Mouse (Mus musculus): ENCODE measurements around the gene Mettl3. TPM values are rescaled to one million over a fixed set of nuclear protein-coding genes. Genes with fewer than 3 reads are reported as not detected.

Gene Mettl3
- polyA plus RNA-seq (2015; fragmentation: Nextera tagmentation; extraction: Ambion mirVana): 27.9 and 28.2 TPM in 2 replicates

DNA sequence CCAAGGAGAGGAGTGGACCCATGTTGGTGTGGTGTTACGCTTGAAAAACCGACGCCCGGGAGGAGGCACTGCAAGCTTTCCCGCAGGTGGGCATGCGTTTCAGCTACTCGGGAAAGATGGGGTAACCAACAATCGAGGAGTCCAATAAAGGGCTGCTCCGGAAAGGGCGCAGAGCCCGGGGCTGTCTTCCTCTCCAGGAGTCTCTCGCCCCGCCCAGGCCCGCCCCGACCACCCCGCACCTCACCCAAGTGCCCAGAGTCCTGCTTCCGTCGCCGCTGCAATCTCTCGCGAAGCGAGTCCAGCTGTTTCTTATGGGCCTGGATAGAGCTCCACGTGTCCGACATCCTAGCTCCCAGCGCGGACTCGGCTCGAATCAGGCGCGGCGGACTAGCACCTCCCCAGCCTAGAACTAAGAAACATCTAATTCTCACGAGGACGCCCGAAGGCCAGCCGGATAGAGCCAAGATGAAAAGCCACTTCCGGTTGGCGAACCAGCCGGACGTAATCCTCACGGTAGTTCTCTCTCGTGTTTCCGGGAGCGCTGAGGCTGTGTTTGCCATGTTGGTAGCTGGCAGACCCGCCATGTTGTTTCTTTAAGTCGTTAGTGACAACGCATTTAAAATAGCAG is at the start of gene Mettl3:
Gene Mettl3 (minus strand): TSS at position 485 of the 628 bp plus-strand sequence.
- H3K27me3 ChIP-seq (replicated peaks): no peaks in the 10 kb centered on the region
- peaks cover 9% of the 10 kb centered on the region for H3K4me1 ChIP-seq
- no peaks in the 10 kb centered on the region for H3K9me3 ChIP-seq
- H3K4me2 ChIP-seq: peak within 1 kb of the TSS; percentile 69
- H3K4me3 ChIP-seq: peak within 1 kb of the TSS; percentile 71
- peaks cover 21% of the 10 kb centered on the region for H3K36me3 ChIP-seq
- peak within 1 kb of the TSS; percentile 87 for H3K9ac ChIP-seq
- ATAC-seq (ENCODE audit: extremely low read depth, insufficient number of reproducible peaks, low FRiP score, low TSS enrichment): peak; percentile 85
- H3K27ac ChIP-seq (replicated peaks): peak within 1 kb of the TSS; percentile 93
- under 1% methylated on average over 46 of the region's 46 CpGs for WGBS

DNA sequence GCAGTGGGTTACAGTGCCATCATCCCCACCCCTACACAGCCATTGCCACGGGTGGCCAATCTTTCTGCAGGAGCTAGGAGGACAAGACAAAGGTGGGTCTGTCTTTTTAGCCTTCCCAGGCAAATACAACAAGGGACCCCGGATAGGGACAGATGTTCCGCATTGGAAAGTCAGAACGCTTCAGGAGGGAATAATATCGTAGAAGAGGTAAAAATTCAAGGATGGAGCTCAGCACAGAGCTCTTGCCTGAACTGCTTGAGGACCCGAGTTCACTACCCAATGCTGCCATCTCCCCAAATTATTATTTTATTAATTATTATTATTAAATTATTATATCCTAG is 34.6 kb upstream of the Mettl3 start:
- peaks cover 3% of the 10 kb centered on the region; the same call in 1 of the 2 replicates for H3K9me3 ChIP-seq
- no peak overlapping the region for H3K4me3 ChIP-seq
- H3K4me2 ChIP-seq: no peak overlapping the region
- 71% methylated on average over 6 of the region's 6 CpGs for WGBS
- no peaks in the 10 kb centered on the region for H3K36me3 ChIP-seq
- no peak overlapping the region for H3K27ac ChIP-seq (replicated peaks)
- no peak overlapping the region for H3K9ac ChIP-seq
- H3K27me3 ChIP-seq (replicated peaks): peaks cover 12% of the 10 kb centered on the region; the same call in 1 of the 2 replicates
- no peaks in the 10 kb centered on the region for H3K4me1 ChIP-seq
- ATAC-seq (ENCODE audit: extremely low read depth, insufficient number of reproducible peaks, low FRiP score, low TSS enrichment): no peak

DNA sequence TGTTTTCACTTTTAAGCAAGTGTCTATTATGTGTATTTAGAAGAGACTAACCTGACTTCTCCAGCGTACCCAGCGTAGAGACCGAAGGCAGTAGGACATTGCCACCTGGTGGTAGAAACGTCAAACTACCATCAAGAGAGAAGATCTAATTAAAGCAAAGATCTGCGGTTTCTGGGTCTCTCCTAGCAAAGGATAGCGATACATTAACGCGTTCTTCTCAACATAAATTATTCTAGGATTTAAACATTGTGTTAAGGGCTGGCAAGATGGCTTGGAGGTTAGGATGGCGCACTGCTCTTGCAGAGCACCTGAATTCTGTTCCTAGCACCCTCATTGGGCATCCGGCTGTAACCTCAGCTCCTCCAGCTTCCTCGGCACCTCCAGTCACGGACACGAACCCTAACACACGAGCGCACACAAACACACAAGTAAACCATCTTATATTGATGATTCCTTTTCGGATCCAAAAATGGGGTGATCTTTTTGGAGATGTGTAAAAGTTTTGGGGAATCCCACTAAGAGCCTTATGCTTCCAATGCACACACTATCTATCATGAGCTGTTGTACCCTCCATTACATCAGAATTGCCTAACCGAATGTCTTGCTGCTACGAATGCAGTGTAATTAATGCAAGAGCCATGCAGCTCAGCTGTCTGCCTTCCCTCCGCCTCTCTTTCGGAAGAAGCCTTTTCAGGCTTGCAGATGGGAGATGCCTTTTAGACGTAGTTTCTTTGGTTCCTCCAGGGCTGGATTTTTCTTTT is 34.0 kb upstream of the Mettl3 start:
- no peaks in the 10 kb centered on the region for H3K4me1 ChIP-seq
- peak overlapping the region; percentile 50 for H3K4me2 ChIP-seq
- H3K9me3 ChIP-seq: no peaks in the 10 kb centered on the region
- H3K4me3 ChIP-seq: peak overlapping the region; percentile 21
- no peak overlapping the region for H3K27ac ChIP-seq (replicated peaks)
- H3K36me3 ChIP-seq: no peaks in the 10 kb centered on the region
- H3K9ac ChIP-seq: no peak overlapping the region
- H3K27me3 ChIP-seq (replicated peaks): peaks cover 12% of the 10 kb centered on the region; the same call in 1 of the 2 replicates
- WGBS: 25% methylated on average over 21 of the region's 21 CpGs
- no peak for ATAC-seq (ENCODE audit: extremely low read depth, insufficient number of reproducible peaks, low FRiP score, low TSS enrichment)

DNA sequence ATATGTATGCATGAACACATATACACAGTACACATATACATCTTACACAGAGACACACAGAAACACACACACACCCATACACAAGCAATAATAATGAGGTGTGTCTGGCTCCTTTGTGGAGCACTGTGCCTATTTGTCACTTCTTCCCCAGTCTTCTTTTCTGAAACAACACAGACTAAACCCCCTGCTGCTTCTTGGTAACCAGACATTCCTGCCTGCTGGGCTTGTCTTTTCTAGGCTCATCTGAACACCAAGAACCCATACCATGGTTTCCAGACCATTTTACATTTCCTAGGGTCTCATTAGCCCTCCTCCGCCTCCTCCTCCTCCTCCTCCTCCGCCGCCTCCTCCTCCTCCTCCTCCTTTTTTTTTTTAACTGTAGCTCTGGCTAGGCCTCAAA is 27.2 kb upstream of the Mettl3 start:
- Histone ChIP-seq H3K27ac (replicated peaks) (no peak overlapping the region), H3K9me3 (no peaks in the 10 kb centered on the region), H3K4me1 (peaks cover 12% of the 10 kb centered on the region; the same call in 1 of the 2 replicates), H3K4me2 (no peak overlapping the region), H3K36me3 (no peaks in the 10 kb centered on the region), H3K9ac (no peak overlapping the region), H3K27me3 (replicated peaks) (peaks cover 52% of the 10 kb centered on the region), H3K4me3 (no peak overlapping the region)
- no peak for ATAC-seq (ENCODE audit: extremely low read depth, insufficient number of reproducible peaks, low FRiP score, low TSS enrichment)
- 63% methylated on average over 1 of the region's 3 CpGs for WGBS

DNA sequence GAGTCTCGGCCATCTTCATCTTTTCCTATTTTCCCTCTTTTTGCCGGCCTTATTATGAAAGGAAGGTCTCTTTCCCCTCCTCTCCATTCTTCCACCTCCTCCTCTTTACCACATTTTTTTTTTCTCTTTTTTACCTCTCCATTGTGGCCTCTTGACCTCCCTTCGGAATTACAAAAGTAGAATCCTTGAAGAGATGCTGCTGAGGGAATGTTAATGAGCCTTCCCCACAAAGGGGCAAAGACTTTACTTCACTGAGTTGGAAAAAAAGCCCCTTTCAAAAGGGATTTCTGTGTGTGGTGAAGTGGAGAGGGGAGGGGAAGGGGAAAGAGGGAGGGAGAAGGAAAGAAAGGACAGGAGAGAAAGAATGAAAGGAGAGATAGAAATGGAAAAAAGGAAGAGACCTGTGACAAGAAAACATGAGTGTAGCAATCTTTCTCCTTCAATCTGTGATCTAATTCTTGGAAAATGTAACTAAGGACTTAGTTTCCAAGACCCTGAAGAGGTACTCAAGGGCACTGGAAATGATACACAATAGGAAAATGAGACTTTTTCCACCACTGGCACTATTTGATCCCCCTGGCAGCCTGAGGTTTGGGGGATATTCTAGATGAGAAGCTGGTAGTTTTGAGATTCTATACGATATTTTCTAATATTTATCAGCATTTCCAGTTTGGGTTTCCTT is 26.3 kb upstream of the Mettl3 start:
- Histone ChIP-seq H3K27me3 (replicated peaks) (peaks cover 62% of the 10 kb centered on the region), H3K27ac (replicated peaks) (no peak overlapping the region), H3K4me3 (no peak overlapping the region), H3K36me3 (no peaks in the 10 kb centered on the region), H3K4me1 (peaks cover 12% of the 10 kb centered on the region; the same call in 1 of the 2 replicates), H3K9me3 (no peaks in the 10 kb centered on the region), H3K4me2 (no peak overlapping the region), H3K9ac (no peak overlapping the region)
- no peak for ATAC-seq (ENCODE audit: extremely low read depth, insufficient number of reproducible peaks, low FRiP score, low TSS enrichment)
- WGBS: 30% methylated on average over 4 of the region's 4 CpGs

DNA sequence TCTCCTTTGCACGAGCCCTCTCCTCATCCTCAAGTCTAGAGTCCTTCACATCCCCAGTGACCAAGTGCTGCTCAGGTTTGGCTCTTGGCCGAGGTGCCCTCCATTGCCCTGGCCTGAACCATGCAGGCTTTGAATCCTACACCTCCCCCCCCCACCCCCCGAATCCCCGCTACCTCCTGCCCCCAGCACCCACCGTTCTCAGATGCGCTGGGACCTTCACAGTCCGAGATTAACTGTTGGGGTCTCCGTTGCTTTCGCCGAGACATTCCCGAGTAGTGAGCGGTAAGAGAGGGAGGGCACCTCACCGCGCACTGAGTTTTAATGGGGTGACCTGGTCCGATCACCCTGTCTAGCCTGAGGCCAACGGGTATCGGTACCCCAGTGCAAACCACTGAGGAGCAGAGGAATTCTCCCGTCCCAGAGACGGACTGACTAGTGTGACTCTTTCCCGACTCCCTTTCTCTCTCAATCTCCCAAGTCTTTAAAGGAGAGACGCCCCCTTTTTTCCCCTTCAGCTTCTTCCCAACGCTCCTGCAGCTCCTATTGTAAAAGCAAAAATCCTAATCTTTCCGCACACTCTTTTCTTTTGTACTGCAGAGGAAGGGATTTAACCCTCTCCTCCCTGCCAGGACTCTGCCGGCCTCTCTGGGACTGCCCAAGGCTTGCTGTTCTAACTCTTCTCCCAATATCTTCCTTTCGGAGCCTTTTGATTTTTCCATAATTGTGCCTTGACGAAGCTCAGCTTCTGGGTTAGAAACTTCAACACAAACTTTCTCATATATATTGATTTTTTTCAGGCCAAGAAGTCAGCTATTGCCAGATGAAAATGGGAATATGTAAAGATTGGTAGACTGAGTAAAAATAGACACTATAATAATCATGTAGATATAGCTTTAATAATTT is 23.2 kb upstream of the Mettl3 start, which contains the start of gene Sall2:
Gene Sall2 (minus strand): TSS at position 853 of the 903 bp plus-strand sequence.
- no peaks in the 10 kb centered on the region for H3K9me3 ChIP-seq

DNA sequence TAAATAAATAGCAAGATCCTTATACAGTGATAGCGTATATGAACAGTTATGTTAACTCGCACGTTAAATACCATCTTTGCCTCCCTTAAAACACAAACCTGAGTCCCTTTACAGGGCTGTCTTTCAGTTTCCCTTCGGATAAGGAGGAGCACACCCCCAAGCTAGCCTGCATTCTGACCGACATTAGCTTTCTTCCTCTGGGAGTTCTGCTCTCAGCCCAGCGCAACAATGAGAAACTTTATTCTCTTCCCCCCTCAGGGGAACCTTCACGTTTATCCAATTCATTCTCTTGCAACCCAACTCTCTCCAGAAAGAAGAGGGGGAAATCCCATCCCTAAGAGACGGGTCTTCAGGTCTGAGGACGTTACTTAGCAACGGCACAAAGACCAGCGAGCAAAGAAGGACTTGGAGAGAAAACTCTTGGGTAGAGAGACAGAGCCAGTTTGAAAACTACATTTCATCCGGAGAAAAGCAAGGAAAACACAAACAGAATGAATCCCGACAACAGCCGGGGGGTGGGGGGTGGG is 22.5 kb upstream of the Mettl3 start:
- no peak for ATAC-seq (ENCODE audit: extremely low read depth, insufficient number of reproducible peaks, low FRiP score, low TSS enrichment)
- WGBS: 3% methylated on average over 14 of the region's 14 CpGs
- Histone ChIP-seq H3K4me2 (peak overlapping the region; percentile 80), H3K27ac (replicated peaks) (no peak overlapping the region), H3K4me3 (peak overlapping the region; percentile 55), H3K9me3 (no peaks in the 10 kb centered on the region), H3K36me3 (no peaks in the 10 kb centered on the region), H3K4me1 (peaks cover 12% of the 10 kb centered on the region; the same call in 1 of the 2 replicates), H3K27me3 (replicated peaks) (peaks cover 76% of the 10 kb centered on the region), H3K9ac (peak overlapping the region; percentile 70)

More for the DNA sequence above, 23.2 kb upstream of the Mettl3 start, which contains the start of gene Sall2:
- Histone ChIP-seq H3K4me1 (peaks cover 12% of the 10 kb centered on the region; the same call in 1 of the 2 replicates), H3K36me3 (no peaks in the 10 kb centered on the region), H3K9ac (peak within 1 kb of the TSS; percentile 70), H3K4me3 (peak within 1 kb of the TSS; percentile 55), H3K27me3 (replicated peaks) (peaks cover 73% of the 10 kb centered on the region), H3K27ac (replicated peaks) (no peak within 1 kb of the TSS), H3K4me2 (peak within 1 kb of the TSS; percentile 80)
- no peak for ATAC-seq (ENCODE audit: extremely low read depth, insufficient number of reproducible peaks, low FRiP score, low TSS enrichment)
- WGBS: 2% methylated on average over 26 of the region's 26 CpGs

DNA sequence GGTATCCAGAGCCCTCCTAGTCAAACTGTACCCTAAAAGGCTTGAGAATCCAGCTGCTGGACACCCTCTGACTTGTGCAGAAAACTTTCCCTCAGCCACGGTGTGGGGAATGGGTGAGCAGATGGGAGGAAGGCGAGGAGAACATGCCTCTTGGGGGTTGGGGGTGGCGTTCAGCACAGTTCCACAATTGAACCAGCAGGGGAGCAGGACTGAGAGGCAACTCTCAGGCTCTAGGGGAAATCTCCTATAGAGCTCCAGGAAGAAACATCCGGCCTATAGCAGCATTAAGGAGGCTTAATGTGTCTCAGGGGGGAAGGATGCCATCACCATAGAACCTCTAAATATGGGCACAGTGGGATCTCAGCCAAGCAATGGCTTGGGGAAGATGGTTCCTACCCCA is 21.0 kb upstream of the Mettl3 start:
- peaks cover 62% of the 10 kb centered on the region for H3K27me3 ChIP-seq (replicated peaks)
- H3K9me3 ChIP-seq: no peaks in the 10 kb centered on the region
- peaks cover 12% of the 10 kb centered on the region; the same call in 1 of the 2 replicates for H3K4me1 ChIP-seq
- H3K27ac ChIP-seq (replicated peaks): no peak overlapping the region
- no peak overlapping the region for H3K9ac ChIP-seq
- H3K4me3 ChIP-seq: no peak overlapping the region
- WGBS: 8% methylated on average over 4 of the region's 4 CpGs
- ATAC-seq (ENCODE audit: extremely low read depth, insufficient number of reproducible peaks, low FRiP score, low TSS enrichment): no peak
- no peaks in the 10 kb centered on the region for H3K36me3 ChIP-seq
- no peak overlapping the region for H3K4me2 ChIP-seq

DNA sequence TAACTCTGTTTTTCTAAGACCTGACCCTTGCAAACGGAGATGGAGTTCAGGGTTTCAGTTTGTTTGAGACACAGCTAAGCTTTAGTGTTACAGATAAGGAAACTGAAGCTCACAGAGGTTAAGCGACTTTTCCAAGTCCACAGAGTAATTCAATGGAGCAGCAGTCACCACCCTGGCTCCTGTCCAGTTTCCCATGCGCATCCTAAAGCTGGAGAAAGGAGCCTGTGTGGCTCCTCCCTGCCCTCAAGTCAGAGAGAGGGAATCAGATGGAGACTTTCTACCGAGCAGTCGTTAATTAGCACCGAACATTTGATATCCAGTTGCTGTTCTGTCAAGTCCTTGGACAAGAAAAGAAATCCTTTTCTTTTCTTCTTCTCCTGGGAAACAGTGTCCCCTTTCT is 14.4 kb upstream of the Mettl3 start:
- 41% methylated on average over 6 of the region's 6 CpGs for WGBS
- no peak overlapping the region for H3K4me2 ChIP-seq
- ATAC-seq (ENCODE audit: extremely low read depth, insufficient number of reproducible peaks, low FRiP score, low TSS enrichment): no peak

DNA sequence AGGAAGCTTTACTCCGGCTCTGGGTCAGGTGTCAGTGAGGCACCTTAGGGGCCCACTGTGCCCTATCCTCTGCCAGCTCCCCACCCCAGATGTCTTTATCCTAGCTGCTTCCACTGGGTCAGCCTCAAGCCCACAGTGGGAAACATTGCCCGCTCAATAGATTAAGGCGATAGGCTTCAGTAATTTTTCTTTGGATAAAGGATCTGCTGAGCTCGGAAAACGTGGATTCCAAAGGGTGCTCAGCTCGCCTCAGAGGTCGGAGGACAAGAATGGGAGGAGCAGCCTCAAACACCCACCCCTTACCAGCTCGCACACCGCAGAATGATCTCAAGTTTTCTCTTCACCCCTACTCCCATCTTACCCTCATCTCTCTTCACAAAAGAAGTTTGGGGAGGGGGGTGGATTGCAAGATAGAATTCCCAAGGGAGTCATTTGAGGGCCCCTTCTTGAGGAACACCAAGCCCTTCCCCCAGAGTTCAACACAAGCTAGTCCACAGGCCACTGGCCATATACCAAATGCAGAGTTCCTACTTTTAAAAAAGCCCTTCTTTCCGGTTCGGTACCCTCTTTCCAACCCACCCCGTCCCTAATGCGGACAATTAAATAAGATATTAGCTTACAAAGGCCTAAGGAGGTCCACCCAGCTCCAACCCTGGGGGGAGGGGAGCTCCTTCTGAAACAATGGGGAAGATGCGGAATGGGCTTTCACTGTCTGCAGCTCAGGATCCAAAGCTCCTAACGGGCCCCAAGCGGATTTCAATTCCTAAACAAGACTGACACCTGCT is 11.7 kb upstream of the Mettl3 start:
- Histone ChIP-seq H3K4me1 (peaks cover 38% of the 10 kb centered on the region), H3K4me3 (peak overlapping the region; percentile 88), H3K36me3 (peaks cover 33% of the 10 kb centered on the region), H3K9ac (peak overlapping the region; percentile 97), H3K27me3 (replicated peaks) (no peaks in the 10 kb centered on the region), H3K9me3 (no peaks in the 10 kb centered on the region), H3K4me2 (peak overlapping the region; percentile 86), H3K27ac (replicated peaks) (peak overlapping the region; percentile 87)
- 15% methylated on average over 16 of the region's 16 CpGs for WGBS
- ATAC-seq (ENCODE audit: extremely low read depth, insufficient number of reproducible peaks, low FRiP score, low TSS enrichment): no peak

More for the DNA sequence above, 14.4 kb upstream of the Mettl3 start:
- Histone ChIP-seq H3K36me3 (peaks cover 5% of the 10 kb centered on the region), H3K9ac (no peak overlapping the region), H3K9me3 (no peaks in the 10 kb centered on the region), H3K27ac (replicated peaks) (no peak overlapping the region), H3K27me3 (replicated peaks) (peaks cover 10% of the 10 kb centered on the region; the same call in 1 of the 2 replicates), H3K4me1 (peaks cover 19% of the 10 kb centered on the region), H3K4me3 (no peak overlapping the region)

Data from heart, embryonic 13.5 days (tissue).